Mouse (Mus musculus) erythroblast, adult 5-6 weeks (primary cell): ENCODE measurements around the gene Ppp1ca. TPM values are rescaled to one million over a fixed set of nuclear protein-coding genes. Genes with fewer than 3 reads are reported as not detected.

Experiments used
- ATAC-seq: replicated peaks from 2 replicates; pipeline ENCODE4 v1.8.0; 2016; ENCODE audit warnings: moderate number of reproducible peaks, mild to moderate bottlenecking, moderate TSS enrichment, inconsistent platforms; ENCODE audit not compliant: poor library complexity, low FRiP score, severe bottlenecking
- total RNA-seq, 2 experiments: library from RNA; stranded (forward) in 1 of 2; stranded (reverse) in 1 of 2; fragments of 150-400 nt in 1 of 2; fragments of 200-764, 138-1000 nt in 1 of 2; gene quantifications; 2 replicates each; pipeline versions ENCODE4 v1.2.3 to v1.2.4; 2015 to 2017; ENCODE audit warnings: low replicate concordance in 2 of 2

The Ppp1ca gene
- total RNA-seq, 2 experiments from 2014 or later: 100 to 131 TPM

DNA sequence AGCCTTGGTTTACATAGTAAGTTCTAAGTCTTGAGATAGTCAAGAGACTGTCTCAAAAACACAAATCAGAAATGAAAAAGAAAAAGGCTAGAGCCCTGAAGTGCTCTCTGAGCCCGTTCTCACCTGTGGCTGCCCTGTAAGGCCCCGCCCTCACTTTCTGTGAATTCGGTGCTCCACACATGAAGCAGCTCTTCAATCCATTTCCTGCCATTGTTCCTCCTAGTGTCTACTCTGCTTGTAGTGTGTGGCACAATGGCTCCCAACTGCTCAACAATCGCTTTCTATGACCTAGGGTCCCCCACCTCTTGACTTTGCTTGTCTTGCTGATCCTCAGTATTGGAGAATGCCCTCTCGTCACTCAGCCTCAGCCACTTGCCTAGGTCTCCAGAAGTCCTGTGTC lies 35.6 kb downstream of the Ppp1ca start:
- ATAC-seq: no peak

- peak; percentile 61 for ATAC-seq
Measured at GRCm38 (mm10) chr19:4227894-4228678, 36.2 kb downstream of the Ppp1ca start.

GRCm38 (mm10) chr19:4228891-4229290 lies 37.0 kb downstream of the Ppp1ca start:
- no peak for ATAC-seq

GRCm38 (mm10) chr19:4229451-4230076 lies 37.7 kb downstream of the Ppp1ca start:
- no peak for ATAC-seq

GRCm38 (mm10) chr19:4230415-4230814 lies 38.5 kb downstream of the Ppp1ca start:
- no peak for ATAC-seq

DNA sequence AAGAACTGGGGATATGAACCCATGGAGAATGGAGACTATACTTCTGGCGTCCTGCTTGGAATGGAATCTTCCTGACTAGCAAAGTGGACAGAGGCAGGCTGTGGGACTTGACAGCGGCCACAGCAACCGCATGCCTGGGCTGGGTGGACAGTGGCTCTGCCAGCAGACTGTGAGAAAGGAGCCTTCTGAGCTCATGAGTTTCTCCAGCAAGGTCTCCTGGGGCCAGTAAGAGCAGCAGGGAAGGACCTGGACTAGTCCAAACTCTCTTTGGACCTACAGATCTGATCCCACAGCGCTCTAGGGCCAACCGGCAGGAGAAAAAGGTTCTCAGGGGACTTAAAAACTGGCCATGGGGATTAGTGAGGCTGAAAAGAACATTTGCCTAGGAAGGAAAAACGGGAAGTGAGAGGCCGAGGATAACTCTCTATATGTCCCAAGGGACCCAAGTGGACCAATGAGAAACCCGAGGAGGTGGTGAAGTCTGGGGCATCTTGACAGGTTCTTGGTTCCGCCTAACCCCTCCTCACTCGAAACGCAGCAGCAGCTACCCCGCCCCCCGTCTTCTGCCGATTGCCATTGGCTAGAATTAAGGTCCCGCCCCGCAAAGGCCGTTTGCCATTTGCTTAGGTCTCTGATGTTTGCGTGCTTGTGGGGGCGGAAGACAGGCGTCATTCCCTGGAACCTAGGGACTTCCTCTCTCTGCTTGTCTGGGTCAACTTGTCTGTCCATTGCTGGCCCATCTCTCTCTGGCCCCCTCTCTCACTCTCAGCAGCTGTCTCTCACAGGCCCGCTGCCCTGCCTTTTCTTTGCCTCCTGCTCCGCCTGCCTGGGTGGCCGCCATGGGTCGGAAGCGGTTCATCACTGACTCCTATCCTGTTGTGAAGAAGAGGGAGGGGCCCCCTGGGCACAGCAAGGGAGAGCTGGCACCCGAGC lies 39.7 kb downstream of the Ppp1ca start, which contains the start of gene Pold4:
Pold4 (plus strand) TSS at position 647 of the 933 bp plus-strand sequence.
- peak; percentile 91 for ATAC-seq

DNA sequence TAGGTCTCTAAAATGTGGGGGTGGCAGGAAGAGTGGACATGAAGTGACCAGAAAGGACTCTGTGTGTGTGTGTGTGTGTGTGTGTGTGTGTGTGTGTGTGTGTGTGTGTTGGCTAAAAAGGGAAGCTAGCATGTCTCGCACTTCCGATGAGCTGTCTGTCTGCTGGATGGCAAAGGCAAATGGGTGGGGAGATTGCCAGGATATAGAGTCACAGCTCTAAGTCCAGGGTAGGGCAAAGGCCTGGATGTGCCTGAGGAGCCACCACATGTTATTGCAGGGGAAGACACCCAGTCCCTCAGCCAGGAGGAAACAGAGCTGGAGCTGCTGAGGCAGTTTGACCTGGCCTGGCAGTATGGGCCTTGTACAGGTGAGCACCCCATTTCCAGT lies 40.3 kb downstream of the Ppp1ca start:
- peak; percentile 14; the same call in 1 of the 2 replicates for ATAC-seq

DNA sequence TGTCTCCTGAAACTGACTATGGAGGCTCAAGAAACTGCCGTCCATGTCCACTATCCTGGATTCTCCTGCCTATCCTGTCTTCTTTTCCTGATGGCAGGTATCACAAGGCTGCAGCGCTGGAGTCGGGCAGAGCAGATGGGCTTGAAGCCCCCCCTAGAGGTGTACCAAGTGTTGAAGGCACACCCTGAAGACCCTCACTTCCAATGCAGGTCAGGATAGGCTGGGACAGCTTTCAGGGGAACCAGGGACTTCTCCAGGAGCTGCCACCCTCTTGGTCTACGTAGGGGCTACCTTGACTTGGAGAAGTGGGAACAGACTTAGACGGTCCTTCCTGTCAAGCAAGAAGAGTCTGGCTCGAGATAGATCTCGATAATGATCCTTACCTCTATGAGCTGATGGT lies 40.8 kb downstream of the Ppp1ca start:
- no peak for ATAC-seq

- no peak for ATAC-seq
Measured at GRCm38 (mm10) chr19:4234548-4234947, 42.7 kb downstream of the Ppp1ca start.

- ATAC-seq: no peak
Measured at GRCm38 (mm10) chr19:4240247-4240668, 48.4 kb downstream of the Ppp1ca start.

- no peak for ATAC-seq
Measured at GRCm38 (mm10) chr19:4242416-4242815, 50.6 kb downstream of the Ppp1ca start.

DNA sequence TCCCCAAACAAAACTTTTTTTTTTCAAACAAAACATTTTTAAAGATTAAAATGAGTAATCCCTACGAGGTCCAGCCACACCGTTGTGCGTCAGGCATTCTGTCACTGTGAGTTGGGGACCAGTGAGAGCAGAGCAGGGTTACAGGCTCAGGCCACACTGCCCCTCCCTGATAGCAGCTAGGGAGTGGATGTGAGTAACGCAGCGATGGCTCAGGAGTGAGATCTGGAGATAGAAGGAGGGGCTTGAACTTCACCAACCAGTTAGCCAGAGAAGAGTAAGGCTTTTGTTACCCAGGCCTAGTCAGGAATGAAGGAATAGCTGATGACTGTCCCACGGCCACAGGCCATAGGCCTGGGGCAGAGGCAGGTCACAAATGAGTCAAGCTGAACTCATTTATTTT lies 52.9 kb downstream of the Ppp1ca start:
- ATAC-seq: no peak

Other genes starting within 250 kb of the Ppp1ca start
Only the 30 nearest of the 31 such genes appear.
- gene Aldh3b3, start 233.4 kb upstream of the Ppp1ca start, total RNA-seq (2015; ENCODE audit: low replicate concordance): 1.7 TPM in 1 of 2 replicates, not detected in the other
- gene Aldh3b3, start 233.4 kb upstream of the Ppp1ca start, total RNA-seq (2017; ENCODE audit: low replicate concordance): 4.9 TPM in 1 of 2 replicates, not detected in the other
- gene Aldh3b2, start 219.7 kb upstream of the Ppp1ca start, total RNA-seq (2015; ENCODE audit: low replicate concordance): 0.63 TPM in 1 of 2 replicates, not detected in the other
- gene Aldh3b2, start 219.7 kb upstream of the Ppp1ca start, total RNA-seq (2017; ENCODE audit: low replicate concordance): 1.8 and 1.9 TPM in 2 replicates
- 1.5 TPM in 1 of 2 replicates, not detected in the other for gene Acy3, start 205.5 kb upstream of the Ppp1ca start, total RNA-seq (2015; ENCODE audit: low replicate concordance)
- 0.56 TPM in 1 of 2 replicates, not detected in the other for gene Acy3, start 205.5 kb upstream of the Ppp1ca start, total RNA-seq (2017; ENCODE audit: low replicate concordance)
- not detected in 2 replicates for gene Tbx10, start 199.3 kb upstream of the Ppp1ca start, total RNA-seq (2015; ENCODE audit: low replicate concordance)
- not detected in 2 replicates for gene Tbx10, start 199.3 kb upstream of the Ppp1ca start, total RNA-seq (2017; ENCODE audit: low replicate concordance)
- 2.7 TPM in 1 of 2 replicates, not detected in the other for gene Nudt8, start 191.5 kb upstream of the Ppp1ca start, total RNA-seq (2015; ENCODE audit: low replicate concordance)
- 2.4 and 2.5 TPM in 2 replicates for gene Nudt8, start 191.5 kb upstream of the Ppp1ca start, total RNA-seq (2017; ENCODE audit: low replicate concordance)
- 0.58 TPM in 1 of 2 replicates, not detected in the other for gene Gm49405, start 191.4 kb upstream of the Ppp1ca start, total RNA-seq (2015; ENCODE audit: low replicate concordance)
- gene Gm49405, start 191.4 kb upstream of the Ppp1ca start, total RNA-seq (2017; ENCODE audit: low replicate concordance): 0.42 TPM in 1 of 2 replicates, not detected in the other
- gene Doc2g, start 188.8 kb upstream of the Ppp1ca start, total RNA-seq (2015; ENCODE audit: low replicate concordance): 0.38 TPM in 1 of 2 replicates, not detected in the other
- gene Doc2g, start 188.8 kb upstream of the Ppp1ca start, total RNA-seq (2017; ENCODE audit: low replicate concordance): not detected in 2 replicates
- 57.8 and 76.5 TPM in 2 replicates for gene Ndufv1, start 179.3 kb upstream of the Ppp1ca start, total RNA-seq (2015; ENCODE audit: low replicate concordance)
- gene Ndufv1, start 179.3 kb upstream of the Ppp1ca start, total RNA-seq (2017; ENCODE audit: low replicate concordance): 60.4 and 63.3 TPM in 2 replicates
- 79.2 and 134 TPM in 2 replicates for gene Gstp1, start 154.1 kb upstream of the Ppp1ca start, total RNA-seq (2015; ENCODE audit: low replicate concordance)
- 15.5 and 40.6 TPM in 2 replicates for gene Gstp1, start 154.1 kb upstream of the Ppp1ca start, total RNA-seq (2017; ENCODE audit: low replicate concordance)
- gene Gstp2, start 146.0 kb upstream of the Ppp1ca start, total RNA-seq (2015; ENCODE audit: low replicate concordance): not detected in 2 replicates
- 1.4 and 2.1 TPM in 2 replicates for gene Gstp2, start 146.0 kb upstream of the Ppp1ca start, total RNA-seq (2017; ENCODE audit: low replicate concordance)
- 4.2 and 30.2 TPM in 2 replicates for gene Gstp3, start 132.5 kb upstream of the Ppp1ca start, total RNA-seq (2015; ENCODE audit: low replicate concordance)
- gene Gstp3, start 132.5 kb upstream of the Ppp1ca start, total RNA-seq (2017; ENCODE audit: low replicate concordance): 8.4 and 11.1 TPM in 2 replicates
- not detected in 2 replicates for gene Cabp2, start 110.5 kb upstream of the Ppp1ca start, total RNA-seq (2015; ENCODE audit: low replicate concordance)
- gene Cabp2, start 110.5 kb upstream of the Ppp1ca start, total RNA-seq (2017; ENCODE audit: low replicate concordance): not detected in 2 replicates
- 51.9 and 92.4 TPM in 2 replicates for gene Cdk2ap2, start 94.9 kb upstream of the Ppp1ca start, total RNA-seq (2015; ENCODE audit: low replicate concordance)
- 11.8 and 18.7 TPM in 2 replicates for gene Cdk2ap2, start 94.9 kb upstream of the Ppp1ca start, total RNA-seq (2017; ENCODE audit: low replicate concordance)
- gene Pitpnm1, start 92.1 kb upstream of the Ppp1ca start, total RNA-seq (2015; ENCODE audit: low replicate concordance): 20.1 and 32.7 TPM in 2 replicates
- gene Pitpnm1, start 92.1 kb upstream of the Ppp1ca start, total RNA-seq (2017; ENCODE audit: low replicate concordance): 17.0 and 19.7 TPM in 2 replicates
- 35.7 and 52.1 TPM in 2 replicates for gene Aip, start 66.2 kb upstream of the Ppp1ca start, total RNA-seq (2015; ENCODE audit: low replicate concordance)
- 20.9 and 49.9 TPM in 2 replicates for gene Aip, start 66.2 kb upstream of the Ppp1ca start, total RNA-seq (2017; ENCODE audit: low replicate concordance)
- gene Gpr152, start 52.3 kb upstream of the Ppp1ca start, total RNA-seq (2015; ENCODE audit: low replicate concordance): not detected in 2 replicates
- gene Gpr152, start 52.3 kb upstream of the Ppp1ca start, total RNA-seq (2017; ENCODE audit: low replicate concordance): not detected in 2 replicates
- not detected in 2 replicates for gene Cabp4, start 48.0 kb upstream of the Ppp1ca start, total RNA-seq (2015; ENCODE audit: low replicate concordance)
- 0.43 TPM in 1 of 2 replicates, not detected in the other for gene Cabp4, start 48.0 kb upstream of the Ppp1ca start, total RNA-seq (2017; ENCODE audit: low replicate concordance)
- 55.8 and 69.6 TPM in 2 replicates for gene Coro1b, start 43.4 kb upstream of the Ppp1ca start, total RNA-seq (2015; ENCODE audit: low replicate concordance)
- 19.1 and 22.6 TPM in 2 replicates for gene Coro1b, start 43.4 kb upstream of the Ppp1ca start, total RNA-seq (2017; ENCODE audit: low replicate concordance)
- 22.9 and 36.6 TPM in 2 replicates for gene Ptprcap, start 38.5 kb upstream of the Ppp1ca start, total RNA-seq (2015; ENCODE audit: low replicate concordance)
- 7.7 and 8.3 TPM in 2 replicates for gene Ptprcap, start 38.5 kb upstream of the Ppp1ca start, total RNA-seq (2017; ENCODE audit: low replicate concordance)
- 7.1 and 25.3 TPM in 2 replicates for gene Rps6kb2, start 28.7 kb upstream of the Ppp1ca start, total RNA-seq (2015; ENCODE audit: low replicate concordance)
- gene Rps6kb2, start 28.7 kb upstream of the Ppp1ca start, total RNA-seq (2017; ENCODE audit: low replicate concordance): 23.9 and 27.2 TPM in 2 replicates
- gene Carns1, start 16.6 kb upstream of the Ppp1ca start, total RNA-seq (2015; ENCODE audit: low replicate concordance): 0.84 and 6.5 TPM in 2 replicates
- 0.60 and 0.70 TPM in 2 replicates for gene Carns1, start 16.6 kb upstream of the Ppp1ca start, total RNA-seq (2017; ENCODE audit: low replicate concordance)
- 8.8 and 25.7 TPM in 2 replicates for gene Tbc1d10c, start 781 bp upstream of the Ppp1ca start, total RNA-seq (2015; ENCODE audit: low replicate concordance)
- gene Tbc1d10c, start 781 bp upstream of the Ppp1ca start, total RNA-seq (2017; ENCODE audit: low replicate concordance): 5.8 and 11.3 TPM in 2 replicates
- 12.7 and 23.2 TPM in 2 replicates for gene Rad9a, start 9.6 kb downstream of the Ppp1ca start, total RNA-seq (2015; ENCODE audit: low replicate concordance)
- 9.1 and 15.7 TPM in 2 replicates for gene Rad9a, start 9.6 kb downstream of the Ppp1ca start, total RNA-seq (2017; ENCODE audit: low replicate concordance)
- gene Clcf1, start 22.2 kb downstream of the Ppp1ca start, total RNA-seq (2015; ENCODE audit: low replicate concordance): 0.38 TPM in 1 of 2 replicates, not detected in the other
- gene Clcf1, start 22.2 kb downstream of the Ppp1ca start, total RNA-seq (2017; ENCODE audit: low replicate concordance): not detected in 2 replicates
- gene AC109138.7, start 22.3 kb downstream of the Ppp1ca start, total RNA-seq (2015; ENCODE audit: low replicate concordance): not detected in 2 replicates
- gene AC109138.7, start 22.3 kb downstream of the Ppp1ca start, total RNA-seq (2017; ENCODE audit: low replicate concordance): not detected in 2 replicates
- gene Pold4, start 39.8 kb downstream of the Ppp1ca start, total RNA-seq (2015; ENCODE audit: low replicate concordance): 23.6 and 25.4 TPM in 2 replicates
- gene Pold4, start 39.8 kb downstream of the Ppp1ca start, total RNA-seq (2017; ENCODE audit: low replicate concordance): 8.8 and 30.3 TPM in 2 replicates
- gene Ssh3, start 77.1 kb downstream of the Ppp1ca start, total RNA-seq (2015; ENCODE audit: low replicate concordance): 0.42 and 3.8 TPM in 2 replicates
- gene Ssh3, start 77.1 kb downstream of the Ppp1ca start, total RNA-seq (2017; ENCODE audit: low replicate concordance): 3.0 and 3.2 TPM in 2 replicates
- 0.63 TPM in 1 of 2 replicates, not detected in the other for gene Ankrd13d, start 91.1 kb downstream of the Ppp1ca start, total RNA-seq (2015; ENCODE audit: low replicate concordance)
- gene Ankrd13d, start 91.1 kb downstream of the Ppp1ca start, total RNA-seq (2017; ENCODE audit: low replicate concordance): 0.84 TPM in 1 of 2 replicates, not detected in the other
- gene Grk2, start 114.2 kb downstream of the Ppp1ca start, total RNA-seq (2015; ENCODE audit: low replicate concordance): 63.4 and 93.2 TPM in 2 replicates
- gene Grk2, start 114.2 kb downstream of the Ppp1ca start, total RNA-seq (2017; ENCODE audit: low replicate concordance): 40.1 and 60.1 TPM in 2 replicates
- gene Kdm2a, start 206.2 kb downstream of the Ppp1ca start, total RNA-seq (2015; ENCODE audit: low replicate concordance): 56.6 and 57.5 TPM in 2 replicates
- gene Kdm2a, start 206.2 kb downstream of the Ppp1ca start, total RNA-seq (2017; ENCODE audit: low replicate concordance): 71.1 and 123 TPM in 2 replicates